Comparison of ENCODE assay signal across 21 mouse cellular contexts in genomic region chr8:83011758-83012157, GRCm38 (mm10).
A peak's percentile ranks its signal among the peaks of the same experiment; 100 is the strongest.
DNase-seq lines count a peak whose midpoint lies in the region; ATAC-seq and TF ChIP-seq lines count a peak whose summit lies in the region.
"Had no signal": no experiment of that assay in that cellular context is flagged by ENCODE, and none has a peak within 500 bp of the region (broad histone marks: within the 10 kb centered on the region; RNA-seq: fewer than 3 reads in every experiment).

No protein-coding gene starts in this region.

- H3K27ac ChIP-seq in forebrain, embryonic 15.5 days (replicated peaks), result no peak overlapping the region
- no peak overlapping the region for H3K27ac ChIP-seq in forebrain, postnatal 0 days (ENCODE audit: low read depth, low read length)
- H3K27ac ChIP-seq in limb, embryonic 12.5 days, result peak overlapping the region; percentile 72
- no peak overlapping the region for H3K27ac ChIP-seq in limb, embryonic 10.5 days
- H3K27ac ChIP-seq in hindbrain, embryonic 13.5 days, result no peak overlapping the region
- H3K27ac ChIP-seq: heart, adult 2 months; heart, embryonic 15.5 days; hindbrain, embryonic 14.5 days; intestine, embryonic 15.5 days had no signal

- H3K9me3 ChIP-seq in forebrain, embryonic 15.5 days, result no peaks in the 10 kb centered on the region
- H3K9me3 ChIP-seq in forebrain, postnatal 0 days (ENCODE audit: low read length), result no peaks in the 10 kb centered on the region
- no peaks in the 10 kb centered on the region for H3K9me3 ChIP-seq in limb, embryonic 12.5 days
- H3K9me3 ChIP-seq in limb, embryonic 10.5 days (replicated peaks), result no peaks in the 10 kb centered on the region
- no peaks in the 10 kb centered on the region for H3K9me3 ChIP-seq in hindbrain, embryonic 13.5 days
- H3K9me3 ChIP-seq: embryonic facial prominence, embryonic 12.5 days; G1E; heart, embryonic 15.5 days; intestine, embryonic 15.5 days had no signal

- WGBS in forebrain, embryonic 15.5 days, result 30% methylated on average over 5 of the region's 5 CpGs
- 29% methylated on average over 5 of the region's 5 CpGs for WGBS in forebrain, postnatal 0 days
- WGBS in limb, embryonic 12.5 days, result 33% methylated on average over 5 of the region's 5 CpGs
- 38% methylated on average over 5 of the region's 5 CpGs for WGBS in limb, embryonic 10.5 days
- 55% methylated on average over 5 of the region's 5 CpGs for WGBS in hindbrain, embryonic 13.5 days

- no peak for DNase-seq in cerebellum, postnatal 25 days
- DNase-seq in forebrain, postnatal 0 days, result no peak
- no peak for DNase-seq in limb, embryonic 10.5 days (ENCODE audit: low spot score)
- peak; percentile 66 for DNase-seq in brain, adult 2 months (ENCODE audit: low read depth, low spot score)
- DNase-seq: B cell, adult 2 months; cerebellum, adult 18-20 months; cerebellum, adult 9-11 months; gastrocnemius, postnatal 14 days; heart, adult 2 months; heart, postnatal 14 days had no signal

- peaks cover 13% of the 10 kb centered on the region; the same call in 1 of the 2 replicates for H3K4me1 ChIP-seq in forebrain, embryonic 15.5 days
- no peaks in the 10 kb centered on the region for H3K4me1 ChIP-seq in forebrain, postnatal 0 days (ENCODE audit: insufficient read depth)
- H3K4me1 ChIP-seq in limb, embryonic 12.5 days (replicated peaks), result peaks cover 14% of the 10 kb centered on the region
- H3K4me1 ChIP-seq in limb, embryonic 10.5 days, result peaks cover 13% of the 10 kb centered on the region; the same call in 1 of the 2 replicates
- H3K4me1 ChIP-seq in hindbrain, embryonic 13.5 days (replicated peaks), result no peaks in the 10 kb centered on the region; the same call in 1 of the 2 replicates
- H3K4me1 ChIP-seq: embryonic facial prominence, embryonic 12.5 days; heart, embryonic 15.5 days; intestine, embryonic 15.5 days had no signal

- no peak overlapping the region for H3K4me3 ChIP-seq in forebrain, embryonic 15.5 days
- H3K4me3 ChIP-seq in forebrain, postnatal 0 days (ENCODE audit: low read depth, low read length), result no peak overlapping the region
- H3K4me3 ChIP-seq in limb, embryonic 12.5 days (replicated peaks), result no peak overlapping the region
- no peak overlapping the region for H3K4me3 ChIP-seq in limb, embryonic 10.5 days
- no peak overlapping the region for H3K4me3 ChIP-seq in hindbrain, embryonic 13.5 days
- H3K4me3 ChIP-seq: embryonic facial prominence, embryonic 12.5 days; heart, adult 2 months; heart, embryonic 15.5 days; intestine, embryonic 15.5 days had no signal

- H3K36me3 ChIP-seq in forebrain, embryonic 15.5 days, result no peaks in the 10 kb centered on the region
- H3K36me3 ChIP-seq in forebrain, postnatal 0 days (ENCODE audit: insufficient read depth), result peaks cover 6% of the 10 kb centered on the region; the same call in 1 of the 2 replicates
- peaks cover under 1% of the 10 kb centered on the region; the same call in 1 of the 2 replicates for H3K36me3 ChIP-seq in limb, embryonic 12.5 days
- H3K36me3 ChIP-seq in limb, embryonic 10.5 days, result 0 out of 2 replicates have a peak, but pooled peaks cover 4% of the 10 kb centered on the region
- peaks cover 8% of the 10 kb centered on the region for H3K36me3 ChIP-seq in hindbrain, embryonic 13.5 days
- H3K36me3 ChIP-seq: G1E; heart, embryonic 15.5 days; intestine, embryonic 15.5 days had no signal

- 0 out of 2 replicates have a peak, but pooled peaks have one; percentile 6 for ATAC-seq in cerebellum, adult (ENCODE audit: insufficient number of reproducible peaks, low FRiP score, low TSS enrichment)
- peak; percentile 53 for ATAC-seq in forebrain, embryonic 15.5 days (replicated peaks)
- ATAC-seq in forebrain, postnatal 0 days, result no peak
- ATAC-seq in limb, embryonic 12.5 days (ENCODE audit: insufficient number of reproducible peaks, insufficient read depth, low FRiP score, low TSS enrichment, low read depth), result no peak
- no peak for ATAC-seq in hindbrain, embryonic 13.5 days (ENCODE audit: low FRiP score)
- ATAC-seq: CD4-positive, CD25-positive, alpha-beta regulatory T cell, adult 4 months; intestine, embryonic 15.5 days had no signal

- H3K9ac ChIP-seq in forebrain, embryonic 15.5 days (replicated peaks), result no peak overlapping the region
- no peak overlapping the region for H3K9ac ChIP-seq in forebrain, postnatal 0 days
- no peak overlapping the region for H3K9ac ChIP-seq in limb, embryonic 12.5 days (replicated peaks)
- no peak overlapping the region for H3K9ac ChIP-seq in hindbrain, embryonic 13.5 days
- H3K9ac ChIP-seq: embryonic facial prominence, embryonic 12.5 days; heart, embryonic 15.5 days; hindbrain, embryonic 14.5 days; intestine, embryonic 15.5 days had no signal

- no peaks in the 10 kb centered on the region for H3K27me3 ChIP-seq in forebrain, embryonic 15.5 days
- H3K27me3 ChIP-seq in forebrain, postnatal 0 days (ENCODE audit: insufficient read depth, low read length), result no peaks in the 10 kb centered on the region
- H3K27me3 ChIP-seq in limb, embryonic 12.5 days, result no peaks in the 10 kb centered on the region
- H3K27me3 ChIP-seq in limb, embryonic 10.5 days (ENCODE audit: low read depth, poor library complexity, severe bottlenecking), result no peaks in the 10 kb centered on the region
- H3K27me3 ChIP-seq in hindbrain, embryonic 13.5 days, result no peaks in the 10 kb centered on the region
- H3K27me3 ChIP-seq: embryonic facial prominence, embryonic 12.5 days; heart, embryonic 15.5 days; intestine, embryonic 15.5 days had no signal

- H3K4me2 ChIP-seq in forebrain, embryonic 15.5 days (replicated peaks), result no peak overlapping the region
- no peak overlapping the region for H3K4me2 ChIP-seq in forebrain, postnatal 0 days (ENCODE audit: low read depth)
- no peak overlapping the region for H3K4me2 ChIP-seq in limb, embryonic 12.5 days
- H3K4me2 ChIP-seq in hindbrain, embryonic 13.5 days, result no peak overlapping the region
- H3K4me2 ChIP-seq: embryonic facial prominence, embryonic 12.5 days; heart, embryonic 11.5 days; heart, embryonic 15.5 days; hindbrain, embryonic 14.5 days; intestine, embryonic 15.5 days had no signal

- TF ChIP-seq CTCF in forebrain, postnatal 0 days (IDR thresholded peaks at IDR 0.05; ENCODE audit: low read depth), result no peak

Comparison
In these comparisons a context has a peak if more than half of its experiments do, and no peak if none do; other contexts are left out.
1. ATAC-seq: peak in cerebellum, adult (single experiment) and forebrain, embryonic 15.5 days (single experiment); none in forebrain, postnatal 0 days (single experiment), limb, embryonic 12.5 days (single experiment) and hindbrain, embryonic 13.5 days (single experiment).